Mouse (Mus musculus) midbrain, embryonic 14.5 days (tissue): ENCODE measurements around the gene Mnd1. TPM values are rescaled to one million over a fixed set of nuclear protein-coding genes. Genes with fewer than 3 reads are reported as not detected.
A peak's percentile ranks its signal among the peaks of the same experiment; 100 is the strongest.

ENCODE experiments used
- ATAC-seq: fragments of 200-750 bp; cut with Nextera tagmentation; 2 replicates; pipeline ENCODE4 v1.8.0; 2017; ENCODE audit warnings: moderate number of reproducible peaks, moderate library complexity; ENCODE audit not compliant: low FRiP score, low TSS enrichment
- DNase-seq: peaks from one replicate; pipeline ENCODE4 v3.0.0-alpha.2; 2015
- H3K27ac ChIP-seq: fragments of 300-500 bp; sonication (generic); replicated peaks from 2 replicates; pipeline ENCODE4 v1.5.1; 2014; ENCODE audit warnings: mild to moderate bottlenecking, low read depth, low read length, moderate library complexity
- H3K27me3 ChIP-seq: fragments of 300-500 bp; sonication (generic); 2 replicates; pipeline ENCODE4 v1.6.1; 2014; ENCODE audit warnings: low read length, control low read depth, mixed read lengths; ENCODE audit not compliant: control insufficient read depth, insufficient read depth
- H3K36me3 ChIP-seq: fragments of 300-500 bp; sonication (generic); 2 replicates; pipeline ENCODE4 v1.6.1; 2014; ENCODE audit warnings: low read length, control low read depth; ENCODE audit not compliant: control insufficient read depth, insufficient read depth
- H3K4me1 ChIP-seq: fragments of 300-500 bp; sonication (generic); 2 replicates; pipeline ENCODE4 v1.6.1; 2014; ENCODE audit warnings: mild to moderate bottlenecking, antibody characterized with exemption, low read length, control low read depth; ENCODE audit not compliant: control insufficient read depth, insufficient read depth
- H3K4me2 ChIP-seq: fragments of 300-500 bp; sonication (generic); 2 replicates; pipeline ENCODE4 v1.6.1; 2014; ENCODE audit warnings: mild to moderate bottlenecking, low read length, moderate library complexity
- H3K4me3 ChIP-seq: fragments of 300-500 bp; sonication (generic); replicated peaks from 2 replicates; pipeline ENCODE4 v1.5.1; 2014; ENCODE audit warnings: low read depth, low read length
- H3K9ac ChIP-seq: fragments of 300-500 bp; sonication (generic); replicated peaks from 2 replicates; pipeline ENCODE4 v1.6.1; 2014; ENCODE audit warnings: mild to moderate bottlenecking, low read length, moderate library complexity
- H3K9me3 ChIP-seq: fragments of 300-500 bp; sonication (generic); 2 replicates; pipeline ENCODE4 v1.6.1; 2016; ENCODE audit warnings: low read length, control low read depth, mixed read lengths; ENCODE audit not compliant: control insufficient read depth
- WGBS: fragments of 180-500 bp; shearing (Covaris S2); extraction: QIAGEN DNeasy Blood & Tissue Kit; methylation state at CpG from one replicate; pipeline ENCODE4 v1.1.7; 2014; 5-methylcytosine and 5-hydroxymethylcytosine counted together
- polyA plus RNA-seq: library from polyadenylated mRNA; unstranded; fragments of >200 nt; fragmentation: Nextera tagmentation; extraction: Ambion mirVana; gene quantifications from 2 replicates; pipeline ENCODE4 v1.2.1, GENCODE M21; 2014

Gene Mnd1
- polyA plus RNA-seq, 1 experiment from 2014 or later: 1.2 TPM

GRCm38 (mm10) chr3:84169393-84170005 is 13.9 kb upstream of the Mnd1 start:
- H3K36me3 ChIP-seq: peaks cover 87% of the 10 kb centered on the region
- H3K9ac ChIP-seq: no peak overlapping the region
- no peak overlapping the region for H3K4me3 ChIP-seq
- 74% methylated on average over 8 of the region's 8 CpGs for WGBS
- no peak overlapping the region for H3K4me2 ChIP-seq
- H3K4me1 ChIP-seq: no peaks in the 10 kb centered on the region
- H3K9me3 ChIP-seq: no peaks in the 10 kb centered on the region
- no peak overlapping the region for H3K27ac ChIP-seq
- H3K27me3 ChIP-seq: no peaks in the 10 kb centered on the region
- ATAC-seq: no peak
- DNase-seq: no peak

- Histone ChIP-seq H3K4me3 (no peak overlapping the region), H3K4me2 (no peak overlapping the region), H3K27me3 (no peaks in the 10 kb centered on the region), H3K9me3 (no peaks in the 10 kb centered on the region), H3K4me1 (no peaks in the 10 kb centered on the region), H3K36me3 (peaks cover 88% of the 10 kb centered on the region), H3K9ac (no peak overlapping the region), H3K27ac (no peak overlapping the region)
- DNase-seq (no peak), ATAC-seq (no peak)
- 95% methylated on average over 6 of the region's 6 CpGs for WGBS
Measured at GRCm38 (mm10) chr3:84168943-84169342, 13.4 kb upstream of the Mnd1 start.

GRCm38 (mm10) chr3:84166073-84166472 is 10.5 kb upstream of the Mnd1 start:
- Histone ChIP-seq H3K4me3 (no peak overlapping the region), H3K4me2 (no peak overlapping the region), H3K27me3 (no peaks in the 10 kb centered on the region), H3K4me1 (no peaks in the 10 kb centered on the region), H3K9ac (no peak overlapping the region), H3K27ac (no peak overlapping the region), H3K9me3 (no peaks in the 10 kb centered on the region), H3K36me3 (peaks cover 79% of the 10 kb centered on the region)
- 97% methylated on average over 5 of the region's 5 CpGs for WGBS
- ATAC-seq: no peak
- no peak for DNase-seq

- ATAC-seq (no peak), DNase-seq (no peak)
- 96% methylated on average over 3 of the region's 3 CpGs for WGBS
- H3K9ac ChIP-seq: no peak overlapping the region
- no peak overlapping the region for H3K27ac ChIP-seq
- no peaks in the 10 kb centered on the region for H3K9me3 ChIP-seq
- no peaks in the 10 kb centered on the region for H3K27me3 ChIP-seq
- no peak overlapping the region for H3K4me3 ChIP-seq
- no peak overlapping the region for H3K4me2 ChIP-seq
- H3K4me1 ChIP-seq: no peaks in the 10 kb centered on the region
- peaks cover 74% of the 10 kb centered on the region for H3K36me3 ChIP-seq
Measured at GRCm38 (mm10) chr3:84165391-84165790, 9.8 kb upstream of the Mnd1 start.

GRCm38 (mm10) chr3:84157559-84158350 is 2.2 kb upstream of the Mnd1 start:
- H3K36me3 ChIP-seq: peaks cover 31% of the 10 kb centered on the region
- WGBS: 91% methylated on average over 4 of the region's 4 CpGs
- ATAC-seq (no peak), DNase-seq (no peak)
- no peak overlapping the region for H3K27ac ChIP-seq
- no peaks in the 10 kb centered on the region for H3K9me3 ChIP-seq
- no peak overlapping the region for H3K4me2 ChIP-seq
- H3K4me1 ChIP-seq: no peaks in the 10 kb centered on the region
- no peak overlapping the region for H3K4me3 ChIP-seq
- no peaks in the 10 kb centered on the region for H3K27me3 ChIP-seq
- H3K9ac ChIP-seq: no peak overlapping the region

- no peak overlapping the region for H3K27ac ChIP-seq
- WGBS: 40% methylated on average over 4 of the region's 4 CpGs
- peak; percentile 54 for DNase-seq
- peaks cover 28% of the 10 kb centered on the region for H3K36me3 ChIP-seq
- H3K4me1 ChIP-seq: no peaks in the 10 kb centered on the region
- no peak overlapping the region for H3K4me3 ChIP-seq
- no peaks in the 10 kb centered on the region for H3K9me3 ChIP-seq
- no peak overlapping the region for H3K4me2 ChIP-seq
- H3K27me3 ChIP-seq: no peaks in the 10 kb centered on the region
- ATAC-seq: no peak
- no peak overlapping the region for H3K9ac ChIP-seq
Measured at GRCm38 (mm10) chr3:84157011-84157410, 1.4 kb upstream of the Mnd1 start.

- ATAC-seq (no peak), DNase-seq (no peak)
- H3K27ac ChIP-seq: no peak overlapping the region
- no peaks in the 10 kb centered on the region for H3K9me3 ChIP-seq
- peaks cover 20% of the 10 kb centered on the region for H3K36me3 ChIP-seq
- WGBS: 54% methylated on average over 6 of the region's 6 CpGs
- H3K4me2 ChIP-seq: peak overlapping the region; percentile 94
- no peaks in the 10 kb centered on the region for H3K4me1 ChIP-seq
- no peak overlapping the region for H3K9ac ChIP-seq
- no peak overlapping the region; the same call in 1 of the 2 replicates for H3K4me3 ChIP-seq
- no peaks in the 10 kb centered on the region for H3K27me3 ChIP-seq
Measured at GRCm38 (mm10) chr3:84156105-84156504, 519 bp upstream of the Mnd1 start.

- no peaks in the 10 kb centered on the region for H3K27me3 ChIP-seq
- ATAC-seq (peak; percentile 24), DNase-seq (no peak)
- WGBS: under 1% methylated on average over 27 of the region's 27 CpGs
- H3K4me3 ChIP-seq: peak overlapping the region; percentile 43
- peaks cover 17% of the 10 kb centered on the region for H3K36me3 ChIP-seq
- H3K9ac ChIP-seq: peak overlapping the region; percentile 38; the same call in 1 of the 2 replicates
- H3K4me2 ChIP-seq: peak overlapping the region; percentile 94
- no peaks in the 10 kb centered on the region for H3K9me3 ChIP-seq
- no peaks in the 10 kb centered on the region for H3K4me1 ChIP-seq
- no peak overlapping the region for H3K27ac ChIP-seq
Measured at GRCm38 (mm10) chr3:84155146-84155545, 440 bp downstream of the Mnd1 start.

GRCm38 (mm10) chr3:84154721-84155141 is 855 bp downstream of the Mnd1 start:
- WGBS: 18% methylated on average over 12 of the region's 12 CpGs

More at GRCm38 (mm10) chr3:84154721-84155141, 855 bp downstream of the Mnd1 start:
- Histone ChIP-seq H3K4me3 (no peak overlapping the region), H3K27me3 (no peaks in the 10 kb centered on the region), H3K4me2 (peak overlapping the region; percentile 94), H3K9ac (no peak overlapping the region), H3K4me1 (no peaks in the 10 kb centered on the region), H3K9me3 (no peaks in the 10 kb centered on the region), H3K27ac (no peak overlapping the region), H3K36me3 (peaks cover 13% of the 10 kb centered on the region)
- DNase-seq (no peak), ATAC-seq (no peak)
